Mouse (Mus musculus) layer of hippocampus, postnatal 25 days (tissue): ENCODE measurements around the gene Exosc5. TPM values are rescaled to one million over a fixed set of nuclear protein-coding genes. Genes with fewer than 3 reads are reported as not detected.

ENCODE experiments used
- DNase-seq, 2 experiments: peaks; one replicate each; pipeline ENCODE4 v3.0.0; 2022; ENCODE audit warnings: mixed read lengths in 2 of 2, low spot score in 1 of 2; ENCODE audit errors: extremely low spot score in 1 of 2
- total RNA-seq, 2 experiments: library from RNA; stranded (reverse); gene quantifications; 2 replicates each; pipeline ENCODE4 v1.2.3; 2021

The Exosc5 gene
- total RNA-seq, 2 experiments from 2014 or later = 26.4 to 30.5 TPM

DNA sequence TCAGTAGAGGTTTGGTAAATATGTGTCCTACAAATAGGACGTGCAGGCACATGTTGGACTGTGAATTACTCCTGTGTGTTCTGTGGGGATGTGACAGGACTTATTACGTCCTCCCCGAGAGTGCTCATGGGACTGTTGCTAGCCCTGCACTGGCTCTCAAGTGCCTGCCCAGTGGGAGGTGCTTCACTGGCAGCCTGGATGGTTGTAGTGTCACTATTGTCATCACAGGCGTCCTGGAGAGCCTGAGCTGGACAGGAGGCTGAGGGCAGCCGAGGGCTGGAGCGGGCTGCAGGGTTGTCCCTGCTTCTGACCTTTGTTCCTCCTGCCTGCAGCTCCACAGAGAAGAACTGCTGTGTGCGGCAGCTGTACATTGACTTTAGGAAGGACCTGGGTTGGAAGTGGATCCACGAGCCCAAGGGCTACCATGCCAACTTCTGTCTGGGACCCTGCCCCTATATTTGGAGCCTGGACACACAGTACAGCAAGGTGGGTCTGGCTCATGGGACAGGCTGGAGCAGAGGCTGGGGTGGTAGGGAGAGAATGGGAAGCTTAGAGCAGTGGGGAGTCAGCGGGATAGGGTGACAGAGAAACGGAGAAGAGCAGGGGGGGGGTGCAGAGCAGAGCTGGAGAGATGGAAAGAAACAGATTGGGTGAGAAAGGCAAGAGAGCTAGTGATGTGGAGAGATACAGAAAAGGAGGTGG lies 45.0 kb downstream of the Exosc5 start:
- no peak for DNase-seq

DNA sequence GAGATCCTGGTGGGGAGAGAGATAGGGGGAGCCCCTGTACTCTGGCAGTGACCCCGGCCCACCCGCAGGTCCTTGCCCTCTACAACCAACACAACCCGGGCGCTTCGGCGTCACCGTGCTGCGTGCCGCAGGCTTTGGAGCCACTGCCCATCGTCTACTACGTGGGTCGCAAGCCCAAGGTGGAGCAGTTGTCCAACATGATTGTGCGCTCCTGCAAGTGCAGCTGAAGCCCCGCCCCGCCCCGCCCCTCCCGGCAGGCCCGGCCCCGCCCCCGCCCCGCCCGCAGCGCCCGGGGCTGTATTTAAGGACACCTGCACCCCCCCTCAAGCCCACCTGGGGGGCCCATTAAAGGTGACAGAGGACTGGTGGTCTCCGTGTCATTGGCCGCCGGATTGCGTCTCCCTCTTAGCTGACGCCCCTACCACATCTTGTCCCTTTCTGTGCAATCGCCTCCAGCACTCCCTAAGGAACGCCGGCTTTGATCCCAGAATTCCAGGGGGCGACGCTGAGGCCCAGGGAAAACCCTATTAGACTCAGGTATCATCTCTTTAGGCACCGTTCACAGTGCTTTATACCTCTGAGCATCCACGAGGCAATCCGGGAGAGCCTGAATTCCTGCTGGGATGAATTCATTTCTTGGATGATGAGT lies 45.9 kb downstream of the Exosc5 start:
- no peak for DNase-seq

DNA sequence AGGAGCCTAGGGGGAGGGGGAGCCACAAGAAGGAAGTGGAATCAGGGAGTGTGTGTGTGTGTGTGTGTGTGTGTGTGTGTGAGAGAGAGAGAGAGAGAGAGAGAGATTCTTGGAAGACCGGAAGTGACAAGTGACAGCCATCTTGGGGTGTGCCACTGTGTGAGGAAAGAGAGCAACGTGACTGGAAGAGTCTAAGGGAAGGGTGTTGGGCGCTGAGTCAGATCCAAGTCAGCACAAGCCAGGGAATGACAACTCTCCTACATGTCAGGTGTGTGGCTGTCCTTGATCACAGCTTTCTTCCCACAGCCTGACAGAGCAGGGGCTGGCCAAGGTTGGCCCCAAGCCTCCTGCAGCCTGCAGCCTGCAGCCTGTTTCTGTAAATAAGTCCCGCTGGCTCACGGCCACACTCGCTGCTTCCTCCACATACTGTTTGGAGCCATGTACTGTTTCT lies 46.9 kb downstream of the Exosc5 start:
- DNase-seq = no peak

GRCm38 (mm10) chr7:25706578-25707170 lies 47.7 kb downstream of the Exosc5 start:
- DNase-seq = no peak

DNA sequence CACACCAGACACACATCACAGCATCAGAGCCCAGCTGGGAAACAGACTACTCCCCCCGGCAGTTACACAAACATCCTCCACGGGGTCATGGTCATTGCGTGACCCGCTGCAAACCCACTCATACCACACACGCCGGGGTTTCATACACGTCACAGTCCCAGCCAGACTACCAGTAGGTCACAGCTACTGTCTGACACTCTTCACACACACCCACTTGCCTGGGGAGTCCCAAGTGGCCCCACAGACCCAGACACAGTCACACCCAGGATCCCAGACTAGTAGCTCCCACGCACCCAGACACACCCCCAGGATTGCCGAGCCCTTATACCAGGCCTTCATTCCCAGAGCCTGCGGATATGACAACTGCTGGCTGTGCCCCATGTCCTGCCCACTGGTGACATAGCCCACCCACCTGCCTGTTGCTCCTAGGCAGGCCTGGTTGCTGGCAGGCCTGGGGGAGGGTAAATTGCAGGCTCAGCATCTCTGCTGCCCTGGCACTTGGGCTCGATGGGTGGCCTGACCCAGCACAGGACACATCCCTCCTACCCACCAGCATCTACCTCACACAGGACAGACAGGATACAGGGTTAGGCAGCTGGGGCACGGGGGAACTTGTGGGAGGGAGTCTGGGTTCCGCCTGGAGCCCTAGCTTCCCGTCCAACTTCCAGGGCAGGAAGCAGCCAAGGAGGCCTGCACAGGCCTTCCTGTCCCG lies 48.8 kb downstream of the Exosc5 start:
- no peak for DNase-seq

DNA sequence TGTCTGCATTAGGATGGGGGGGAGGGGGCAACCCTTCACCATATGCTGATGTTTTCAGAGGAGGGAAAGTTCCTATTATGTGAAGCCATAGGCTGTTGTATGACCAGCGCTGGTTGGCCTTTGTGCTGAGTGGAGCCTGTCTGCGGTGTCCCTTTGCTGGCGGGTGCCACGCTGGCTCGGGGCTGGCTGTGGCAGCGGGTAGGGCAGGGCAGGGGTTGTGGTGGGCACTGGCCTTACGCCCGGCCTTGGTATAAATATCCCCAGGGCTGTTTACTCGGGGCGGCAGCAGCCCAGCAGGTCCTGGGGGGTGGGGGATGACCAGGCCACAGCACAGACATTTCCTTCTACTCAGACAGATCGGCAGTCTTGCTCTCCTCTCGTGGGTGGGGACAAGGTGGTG lies 51.0 kb downstream of the Exosc5 start:
- no peak for DNase-seq

- no peak for DNase-seq
These were observed 51.7 kb downstream of the Exosc5 start for GRCm38 (mm10) chr7:25710519-25711130.

DNA sequence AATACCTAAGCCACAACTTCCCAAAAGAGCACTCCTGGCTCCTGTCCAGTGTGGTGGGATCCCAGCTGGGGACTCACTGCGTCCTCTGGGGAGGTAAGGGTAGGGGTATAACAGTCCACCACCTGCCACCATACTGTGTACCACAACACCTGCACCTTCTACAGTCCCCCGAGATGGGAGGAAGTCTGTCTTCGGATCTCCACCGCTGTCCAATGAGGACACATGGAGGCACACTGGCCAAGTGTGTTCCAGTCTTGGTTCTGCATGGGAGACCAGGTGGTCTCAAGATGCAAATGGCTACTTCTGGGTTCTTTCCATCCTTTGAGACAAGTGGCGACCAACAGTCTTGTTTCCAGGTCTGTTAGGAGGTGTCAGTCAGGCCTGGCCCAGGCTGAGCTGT lies 52.2 kb downstream of the Exosc5 start:
- no peak for DNase-seq

DNA sequence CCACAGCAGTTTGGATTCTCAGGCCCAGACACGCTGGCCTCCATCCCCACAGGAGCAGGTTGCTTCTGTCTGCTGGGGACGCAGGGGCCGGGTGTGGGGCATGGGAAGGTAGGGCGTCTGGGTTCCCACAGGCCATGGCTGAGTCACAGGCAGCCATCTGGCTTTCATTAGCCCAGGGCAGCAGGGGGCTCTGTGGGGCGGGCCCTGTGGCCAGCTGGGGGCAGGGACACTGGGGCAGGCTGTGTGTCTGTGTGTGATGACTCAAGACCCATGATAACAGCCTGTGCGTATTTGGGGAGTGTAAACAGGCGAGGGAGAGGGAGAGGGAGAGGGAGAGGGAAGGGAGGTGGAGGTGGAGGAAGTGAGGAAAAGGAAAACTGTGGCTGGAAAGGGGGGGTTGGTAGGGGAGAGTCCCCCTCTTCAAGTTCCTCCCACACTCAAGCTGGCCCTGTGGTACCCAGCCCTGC lies 52.8 kb downstream of the Exosc5 start:
- no peak for DNase-seq

DNA sequence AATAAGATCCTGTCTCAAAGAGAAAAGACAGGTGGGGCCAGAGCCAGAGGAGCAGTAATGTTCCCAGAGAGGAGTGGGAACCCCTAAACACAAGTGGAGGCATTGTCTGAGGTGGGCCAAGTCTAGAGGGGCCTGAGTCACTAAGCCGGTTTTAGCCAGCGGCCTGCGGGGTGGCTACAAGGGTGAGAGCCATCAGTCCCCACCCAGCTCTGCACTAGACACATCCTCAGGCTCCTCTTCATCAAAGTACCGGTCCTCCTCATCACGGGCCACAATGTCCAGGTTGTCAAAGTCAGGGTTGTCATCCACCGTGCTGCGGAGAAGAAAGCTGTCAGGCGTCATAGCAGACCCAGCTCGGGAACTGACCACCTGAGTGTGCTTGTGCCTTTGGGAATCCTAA lies 53.8 kb downstream of the Exosc5 start:
- DNase-seq = no peak

DNA sequence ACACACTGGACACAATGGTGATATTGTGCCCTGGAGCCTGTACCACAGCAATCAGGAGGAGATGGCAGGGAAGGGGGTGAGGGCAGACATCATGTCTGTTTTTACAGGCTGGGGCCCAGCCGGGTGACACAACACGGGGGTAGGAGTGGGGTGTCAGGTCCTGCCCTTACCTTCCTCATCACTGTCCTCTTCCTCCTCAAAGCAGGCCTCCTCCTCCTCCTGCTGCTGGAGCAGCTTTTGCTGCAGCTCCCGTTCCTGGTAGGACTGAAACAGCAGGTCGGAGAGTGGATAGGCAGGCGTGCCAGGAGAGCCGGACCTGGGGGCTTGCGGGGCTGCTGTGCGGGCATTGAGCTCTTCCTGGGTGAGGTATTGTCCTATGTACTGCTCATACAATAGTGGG lies 55.6 kb downstream of the Exosc5 start:
- DNase-seq = no peak

DNA sequence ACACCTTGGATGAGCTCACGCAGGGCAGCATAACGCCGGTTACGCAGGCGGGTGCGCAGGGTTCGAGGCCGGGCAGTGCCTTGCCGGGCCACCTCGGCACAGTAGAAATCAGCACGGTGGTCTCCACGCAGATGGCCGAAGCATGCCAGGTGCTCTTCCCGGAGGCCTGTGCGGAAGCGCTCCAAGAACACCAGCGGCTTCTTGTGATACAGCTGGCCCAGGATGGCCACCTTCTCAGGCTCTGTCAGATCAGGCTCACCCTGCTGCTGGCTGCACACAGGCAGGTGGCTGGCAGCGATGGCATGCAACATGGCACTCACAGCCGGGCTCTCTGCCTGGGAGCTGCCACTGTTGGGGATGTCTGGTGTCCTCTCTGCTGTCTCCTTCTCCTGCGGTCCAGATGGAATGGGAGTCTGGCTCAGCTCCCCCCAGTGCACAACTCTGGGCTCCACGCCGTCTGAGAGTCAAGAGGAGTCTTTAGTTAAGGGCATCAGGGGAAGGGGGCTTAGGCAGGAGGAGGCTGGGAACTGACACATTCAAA lies 56.8 kb downstream of the Exosc5 start:
- no peak for DNase-seq

DNA sequence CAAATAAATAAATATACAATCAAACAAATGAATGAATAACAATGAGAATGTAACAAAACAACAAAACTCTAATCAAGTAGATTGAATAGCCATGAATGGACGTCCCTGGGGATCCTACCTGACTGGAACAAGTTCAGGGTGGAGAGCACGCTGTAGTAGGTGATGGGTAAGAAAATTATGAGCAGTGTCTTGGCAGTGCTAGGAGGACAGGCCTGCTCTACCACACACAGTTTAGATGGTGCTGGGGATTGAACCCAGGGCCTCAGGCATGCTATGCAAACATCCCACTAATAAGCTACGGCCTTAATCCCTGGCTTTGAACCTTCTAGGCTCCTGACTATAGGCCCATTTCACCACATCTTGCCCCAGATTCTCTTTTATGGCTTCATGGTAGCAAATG lies 58.5 kb downstream of the Exosc5 start:
- no peak for DNase-seq

- peak; percentile 89 to 93 for DNase-seq
These were observed 59.9 kb downstream of the Exosc5 start, which contains the start of gene Ccdc97 for GRCm38 (mm10) chr7:25718788-25719417. Gene Ccdc97, minus strand, starts transcription at chr7:25719088.

DNA sequence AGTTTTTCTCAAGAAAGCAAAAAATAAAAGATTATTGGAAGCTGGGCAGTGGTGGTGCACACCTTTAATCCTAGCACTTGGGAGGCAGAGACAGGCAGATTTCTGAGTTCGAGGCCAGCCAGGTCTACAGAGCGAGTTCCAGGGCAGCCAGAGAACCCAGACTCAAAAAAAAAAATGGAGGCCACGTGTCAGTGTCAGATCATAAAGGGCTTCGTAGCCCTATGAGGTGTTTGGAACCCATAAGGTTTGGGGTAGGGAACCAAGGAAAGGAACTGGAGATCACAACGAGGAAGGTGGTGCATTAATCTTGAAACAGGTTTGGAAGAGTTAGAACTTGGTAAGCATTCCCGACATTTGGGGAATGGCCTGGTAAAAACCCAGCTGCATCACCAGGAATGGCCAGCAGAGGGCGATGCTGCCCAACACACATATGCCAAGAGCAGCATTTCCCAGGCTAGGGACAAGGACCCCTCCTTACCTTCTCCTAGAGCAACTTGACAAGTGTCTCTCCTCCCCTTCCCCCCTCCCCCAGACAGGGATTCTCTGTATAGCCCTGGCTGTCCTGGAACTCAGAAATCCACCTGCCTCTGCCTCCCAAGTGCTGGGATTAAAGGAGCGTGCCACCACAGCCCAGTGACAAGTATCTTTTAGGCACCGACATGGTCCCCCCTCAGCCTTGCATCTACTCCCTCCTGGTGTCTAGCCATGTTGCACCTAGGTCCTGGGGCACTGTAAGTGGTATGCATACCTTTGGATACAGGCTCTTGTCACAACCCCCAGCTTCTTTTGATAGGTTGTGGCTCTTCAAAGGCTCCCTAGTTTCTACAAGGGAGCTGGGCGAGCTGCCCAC lies 61.0 kb downstream of the Exosc5 start:
- peak; percentile 73 to 91 for DNase-seq

DNA sequence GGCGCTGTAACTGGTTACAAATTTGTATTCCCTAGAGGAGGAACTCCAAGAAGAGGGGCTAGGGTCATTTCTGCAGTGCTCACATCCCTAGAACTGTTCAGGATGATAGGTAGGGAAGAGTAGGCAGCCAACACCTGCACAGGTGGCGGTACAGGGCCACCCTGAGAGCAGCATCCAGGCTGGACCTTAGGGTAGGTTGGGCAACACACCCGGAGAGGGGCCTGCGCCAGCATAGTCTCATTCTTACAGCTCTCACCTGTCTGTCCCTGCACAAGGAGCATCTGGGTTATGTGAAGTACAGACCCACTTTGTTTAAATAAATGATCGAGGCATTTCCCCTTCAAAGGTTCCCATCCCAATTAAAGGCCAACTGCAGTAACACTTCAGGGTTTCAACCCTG lies 61.8 kb downstream of the Exosc5 start:
- no peak for DNase-seq
